Mouse (Mus musculus) stomach, embryonic 16.5 days (tissue): Measurements from ENCODE around the gene Zfp750. TPM values are rescaled to one million over a fixed set of nuclear protein-coding genes. Genes with fewer than 3 reads are reported as not detected.

ENCODE experiments used
- ATAC-seq: fragments of 200-750 bp; cut with Nextera tagmentation; 2 replicates; pipeline ENCODE4 v1.8.0; 2017; ENCODE audit warnings: moderate number of reproducible peaks, moderate TSS enrichment; ENCODE audit not compliant: insufficient read depth, low FRiP score
- H3K27ac ChIP-seq: fragments of 300-500 bp; sonication (generic); 2 replicates; pipeline ENCODE4 v1.5.1; 2014; ENCODE audit warnings: low read length
- H3K27me3 ChIP-seq: fragments of 300-500 bp; sonication (generic); 2 replicates; pipeline ENCODE4 v1.6.1; 2014; ENCODE audit warnings: low read length, control low read depth, mixed read lengths; ENCODE audit not compliant: control insufficient read depth, insufficient read depth
- H3K36me3 ChIP-seq: fragments of 300-500 bp; sonication (generic); 2 replicates; pipeline ENCODE4 v1.6.1; 2014; ENCODE audit warnings: low read length; ENCODE audit not compliant: control insufficient read depth, insufficient read depth
- H3K4me1 ChIP-seq: fragments of 300-500 bp; sonication (generic); 2 replicates; pipeline ENCODE4 v1.6.1; 2014; ENCODE audit warnings: low read length, control low read depth, mixed read lengths; ENCODE audit not compliant: control insufficient read depth, insufficient read depth
- H3K4me2 ChIP-seq: fragments of 300-500 bp; sonication (generic); 2 replicates; pipeline ENCODE4 v1.6.1; 2014; ENCODE audit warnings: low read depth, low read length, mixed read lengths
- H3K4me3 ChIP-seq: fragments of 300-500 bp; sonication (generic); replicated peaks from 2 replicates; pipeline ENCODE4 v1.5.1; 2014; ENCODE audit warnings: mild to moderate bottlenecking, low read length
- H3K9ac ChIP-seq: fragments of 300-500 bp; sonication (generic); 2 replicates; pipeline ENCODE4 v1.6.1; 2014; ENCODE audit warnings: low read length
- H3K9me3 ChIP-seq: fragments of 300-500 bp; sonication (generic); replicated peaks from 2 replicates; pipeline ENCODE4 v1.6.1; 2016; ENCODE audit warnings: low read length, control low read depth; ENCODE audit not compliant: control insufficient read depth
- WGBS: fragments of 180-500 bp; shearing (Covaris S2); extraction: QIAGEN DNeasy Blood & Tissue Kit; methylation state at CpG from one replicate; pipeline ENCODE4 v1.1.7; 2014; 5-methylcytosine and 5-hydroxymethylcytosine counted together
- polyA plus RNA-seq: library from polyadenylated mRNA; unstranded; fragments of >200 nt; fragmentation: Nextera tagmentation; extraction: Ambion mirVana; gene quantifications from 2 replicates; pipeline ENCODE4 v1.2.1, GENCODE M21; 2015

Gene Zfp750
- polyA plus RNA-seq, 1 experiment from 2014 or later = 18.3 TPM

- Histone ChIP-seq H3K36me3 (no peaks in the 10 kb centered on the region), H3K4me3 (0 out of 2 replicates have a peak overlapping the region, but pooled peaks have one; percentile 33), H3K27me3 (no peaks in the 10 kb centered on the region), H3K4me2 (peak overlapping the region; percentile 26), H3K27ac (peak overlapping the region; percentile 81), H3K4me1 (peaks cover 14% of the 10 kb centered on the region; the same call in 1 of the 2 replicates), H3K9me3 (no peaks in the 10 kb centered on the region), H3K9ac (no peak overlapping the region)
- ATAC-seq = no peak
- WGBS = 69% methylated on average over 7 of the region's 7 CpGs
Measured at GRCm38 (mm10) chr11:121519703-121520102, 570 bp upstream of the Zfp750 start.

- H3K9me3 ChIP-seq = no peaks in the 10 kb centered on the region
- peaks cover 14% of the 10 kb centered on the region; the same call in 1 of the 2 replicates for H3K4me1 ChIP-seq
- no peaks in the 10 kb centered on the region for H3K36me3 ChIP-seq
- H3K9ac ChIP-seq = peak overlapping the region; percentile 43
- H3K27ac ChIP-seq = peak overlapping the region; percentile 84
- H3K4me3 ChIP-seq = peak overlapping the region; percentile 29
- ATAC-seq = no peak
- H3K27me3 ChIP-seq = no peaks in the 10 kb centered on the region
- peak overlapping the region; percentile 36 for H3K4me2 ChIP-seq
- 74% methylated on average over 17 of the region's 17 CpGs for WGBS
Measured at GRCm38 (mm10) chr11:121517687-121518465, 1.3 kb downstream of the Zfp750 start.

- H3K4me2 ChIP-seq = peak overlapping the region; percentile 36
- peak overlapping the region; percentile 84 for H3K27ac ChIP-seq
- no peaks in the 10 kb centered on the region for H3K9me3 ChIP-seq
- 55% methylated on average over 3 of the region's 3 CpGs for WGBS
- no peaks in the 10 kb centered on the region for H3K27me3 ChIP-seq
- peak overlapping the region; percentile 29 for H3K4me3 ChIP-seq
- H3K36me3 ChIP-seq = no peaks in the 10 kb centered on the region
- peaks cover 14% of the 10 kb centered on the region; the same call in 1 of the 2 replicates for H3K4me1 ChIP-seq
- no peak overlapping the region for H3K9ac ChIP-seq
- peak; percentile 57; the same call in 1 of the 2 replicates for ATAC-seq
Measured at GRCm38 (mm10) chr11:121516906-121517305, 2.2 kb downstream of the Zfp750 start.

DNA sequence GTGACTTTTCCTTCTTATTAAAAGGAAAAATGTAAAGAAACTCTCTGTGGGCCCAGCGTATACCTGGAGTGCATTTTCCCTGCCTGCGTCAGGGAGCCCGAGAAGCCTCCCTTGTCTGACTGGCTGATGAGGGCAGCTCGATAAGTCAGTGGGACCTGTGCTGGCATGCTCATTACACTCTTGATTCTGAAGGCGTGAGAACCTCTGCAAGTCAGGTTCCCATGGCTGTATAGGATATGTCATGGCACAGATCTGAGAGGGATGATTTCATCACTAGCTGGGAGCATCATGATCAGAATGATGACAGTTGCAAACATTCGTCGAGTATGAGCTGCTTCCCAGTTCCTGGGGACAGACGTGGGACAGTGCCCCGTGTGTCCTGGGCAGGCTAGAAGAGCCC is 3.1 kb downstream of the Zfp750 start:
- H3K4me2 ChIP-seq = peak overlapping the region; percentile 36; the same call in 1 of the 2 replicates
- no peaks in the 10 kb centered on the region for H3K9me3 ChIP-seq
- peak overlapping the region; percentile 84 for H3K27ac ChIP-seq
- ATAC-seq = 0 out of 2 replicates have a peak, but pooled peaks have one; percentile 19
- peaks cover 14% of the 10 kb centered on the region; the same call in 1 of the 2 replicates for H3K4me1 ChIP-seq
- 0 out of 2 replicates have a peak overlapping the region, but pooled peaks have one; percentile 28 for H3K9ac ChIP-seq
- H3K27me3 ChIP-seq = no peaks in the 10 kb centered on the region
- H3K4me3 ChIP-seq = no peak overlapping the region; the same call in 1 of the 2 replicates
- WGBS = 70% methylated on average over 9 of the region's 9 CpGs
- no peaks in the 10 kb centered on the region for H3K36me3 ChIP-seq

DNA sequence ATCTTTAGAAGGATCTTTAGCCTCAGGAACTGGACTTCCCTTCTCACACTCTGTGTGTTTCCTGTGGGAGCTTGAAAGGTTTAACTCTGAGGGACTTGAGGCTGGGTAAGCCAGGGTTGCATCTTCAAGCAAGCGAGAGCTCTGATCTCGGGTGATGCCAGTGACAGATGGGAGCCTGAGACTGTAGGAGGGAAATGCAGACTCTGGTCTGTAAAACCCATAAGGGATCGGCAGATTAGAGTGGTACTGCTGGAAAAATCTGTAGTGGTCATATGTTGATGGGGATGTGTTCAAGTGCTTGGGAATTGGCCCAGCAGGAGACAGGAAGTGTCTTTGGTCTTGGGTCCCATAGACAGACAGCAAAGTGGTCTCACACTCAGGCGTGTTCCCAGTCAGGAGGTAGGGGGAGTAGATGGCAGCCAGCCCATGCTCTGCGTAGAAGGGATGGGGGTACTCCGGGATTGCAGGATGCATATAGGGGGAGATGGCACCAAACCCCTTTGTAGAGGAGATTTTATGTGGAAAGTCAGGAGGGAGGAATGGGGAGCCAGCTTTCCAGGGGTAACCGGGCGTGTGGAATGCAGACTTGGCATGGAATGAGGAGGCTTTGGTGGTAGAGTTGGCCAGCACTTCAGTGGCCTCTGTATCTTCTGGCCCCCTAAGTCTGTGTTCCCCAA is 6.1 kb downstream of the Zfp750 start:
- no peak overlapping the region for H3K27ac ChIP-seq
- H3K9ac ChIP-seq = no peak overlapping the region
- H3K4me2 ChIP-seq = no peak overlapping the region
- peaks cover 14% of the 10 kb centered on the region; the same call in 1 of the 2 replicates for H3K4me1 ChIP-seq
- no peaks in the 10 kb centered on the region for H3K27me3 ChIP-seq
- no peak for ATAC-seq
- no peaks in the 10 kb centered on the region for H3K36me3 ChIP-seq
- no peaks in the 10 kb centered on the region for H3K9me3 ChIP-seq
- 87% methylated on average over 8 of the region's 8 CpGs for WGBS
- no peak overlapping the region for H3K4me3 ChIP-seq

DNA sequence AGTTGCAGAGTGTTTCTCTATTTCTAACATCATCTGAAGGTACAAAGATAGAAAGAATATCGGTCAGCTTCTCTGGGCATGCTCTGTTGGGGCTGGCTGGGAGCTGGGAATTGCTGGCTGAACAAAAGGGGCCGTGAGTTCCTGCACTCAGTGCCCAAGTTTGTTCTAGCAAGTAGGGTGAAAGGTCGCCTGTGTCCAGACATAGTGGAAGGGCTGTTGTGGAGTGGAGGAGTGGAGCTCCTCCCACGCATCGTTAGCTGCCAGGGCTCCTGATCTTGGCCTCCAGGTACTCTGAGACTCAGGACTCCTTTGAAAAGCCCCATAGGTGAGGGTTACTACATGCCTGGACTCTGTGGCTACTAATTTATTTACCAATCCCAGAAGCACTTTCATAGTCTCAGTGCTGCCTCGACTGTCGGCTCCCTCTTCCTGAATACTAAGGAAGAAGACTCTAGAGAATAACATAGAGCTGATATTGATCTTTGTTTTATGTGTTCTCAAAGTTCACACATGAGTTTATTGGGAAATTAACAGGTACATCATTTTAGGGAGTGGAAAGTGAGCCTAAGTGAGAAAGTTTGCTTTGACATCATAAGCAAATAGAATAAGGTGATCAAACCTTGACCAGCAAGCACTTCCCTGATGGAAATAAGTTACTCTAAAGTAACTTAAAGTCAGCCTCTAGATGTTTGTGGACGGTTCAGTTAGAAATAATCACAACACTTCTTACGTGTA is 8.5 kb downstream of the Zfp750 start:
- H3K4me2 ChIP-seq = no peak overlapping the region
- no peaks in the 10 kb centered on the region for H3K36me3 ChIP-seq
- H3K4me3 ChIP-seq = no peak overlapping the region
- no peaks in the 10 kb centered on the region; the same call in 1 of the 2 replicates for H3K4me1 ChIP-seq
- no peak overlapping the region for H3K9ac ChIP-seq
- no peak for ATAC-seq
- H3K9me3 ChIP-seq = no peaks in the 10 kb centered on the region
- 60% methylated on average over 9 of the region's 9 CpGs for WGBS
- no peaks in the 10 kb centered on the region for H3K27me3 ChIP-seq
- H3K27ac ChIP-seq = no peak overlapping the region

GRCm38 (mm10) chr11:121508478-121508877 is 10.7 kb downstream of the Zfp750 start:
- no peaks in the 10 kb centered on the region for H3K27me3 ChIP-seq
- 67% methylated on average over 4 of the region's 4 CpGs for WGBS

GRCm38 (mm10) chr11:121502000-121502860 is 16.9 kb downstream of the Zfp750 start:
- Histone ChIP-seq H3K9me3 (no peaks in the 10 kb centered on the region), H3K9ac (no peak overlapping the region), H3K4me1 (no peaks in the 10 kb centered on the region), H3K4me3 (no peak overlapping the region), H3K4me2 (no peak overlapping the region), H3K27me3 (no peaks in the 10 kb centered on the region), H3K36me3 (peaks cover 5% of the 10 kb centered on the region; the same call in 1 of the 2 replicates), H3K27ac (no peak overlapping the region)
- 72% methylated on average over 4 of the region's 4 CpGs for WGBS
- ATAC-seq = no peak

More at GRCm38 (mm10) chr11:121508478-121508877, 10.7 kb downstream of the Zfp750 start:
- no peak for ATAC-seq
- H3K27ac ChIP-seq = no peak overlapping the region
- no peaks in the 10 kb centered on the region for H3K9me3 ChIP-seq
- no peak overlapping the region for H3K9ac ChIP-seq
- H3K4me2 ChIP-seq = no peak overlapping the region
- H3K36me3 ChIP-seq = peaks cover 5% of the 10 kb centered on the region; the same call in 1 of the 2 replicates
- H3K4me1 ChIP-seq = no peaks in the 10 kb centered on the region; the same call in 1 of the 2 replicates
- no peak overlapping the region for H3K4me3 ChIP-seq
